ENCODE assay signal across 26 mouse cellular contexts in genomic region chr1:187645258-187645657, GRCm38 (mm10). TPM values are rescaled to one million over a fixed set of nuclear protein-coding genes. Genes with fewer than 3 reads are reported as not detected.
DNase-seq lines count a peak whose midpoint lies in the region; ATAC-seq and TF ChIP-seq lines count a peak whose summit lies in the region.
"Had no signal": no experiment of that assay in that cellular context is flagged by ENCODE, and none has a peak within 500 bp of the region (broad histone marks: within the 10 kb centered on the region; RNA-seq: fewer than 3 reads in every experiment).

No protein-coding gene starts in this region.

- peak overlapping the region; percentile 34; the same call in 1 of the 2 replicates for H3K4me3 ChIP-seq in gastrocnemius, adult 2 months
- H3K4me3 ChIP-seq in heart, embryonic 12.5 days, result no peak overlapping the region
- no peak overlapping the region for H3K4me3 ChIP-seq in heart, postnatal 0 days (ENCODE audit: low read depth, low read length)
- no peak overlapping the region for H3K4me3 ChIP-seq in heart, embryonic 11.5 days (ENCODE audit: low read depth, low read length)
- H3K4me3 ChIP-seq in intestine, postnatal 0 days (ENCODE audit: low read depth, low read length), result no peak overlapping the region
- H3K4me3 ChIP-seq: forebrain, embryonic 10.5 days; forebrain, embryonic 13.5 days; heart, embryonic 10.5 days; heart, embryonic 15.5 days; hindbrain, embryonic 12.5 days; hindbrain, embryonic 15.5 days had no signal

- peak overlapping the region; percentile 77 for H3K27ac ChIP-seq in gastrocnemius, adult 2 months
- H3K27ac ChIP-seq in heart, embryonic 12.5 days (ENCODE audit: poor library complexity, severe bottlenecking), result no peak overlapping the region
- H3K27ac ChIP-seq in heart, postnatal 0 days (ENCODE audit: low read depth), result no peak overlapping the region
- no peak overlapping the region for H3K27ac ChIP-seq in heart, embryonic 11.5 days (ENCODE audit: low read depth, low read length)
- H3K27ac ChIP-seq in intestine, postnatal 0 days (ENCODE audit: low read depth, low read length), result no peak overlapping the region
- H3K27ac ChIP-seq: forebrain, embryonic 10.5 days; forebrain, embryonic 13.5 days; heart, embryonic 10.5 days; heart, embryonic 15.5 days; hindbrain, embryonic 12.5 days; hindbrain, embryonic 15.5 days had no signal

- no peak overlapping the region for H3K9ac ChIP-seq in heart, embryonic 12.5 days
- H3K9ac ChIP-seq in heart, postnatal 0 days (replicated peaks; ENCODE audit: low read depth, low read length), result no peak overlapping the region
- H3K9ac ChIP-seq in heart, embryonic 11.5 days (ENCODE audit: low read depth, low read length), result no peak overlapping the region
- H3K9ac ChIP-seq in intestine, postnatal 0 days (ENCODE audit: low read depth, low read length), result no peak overlapping the region
- H3K9ac ChIP-seq: forebrain, embryonic 13.5 days; heart, embryonic 15.5 days; hindbrain, embryonic 12.5 days; hindbrain, embryonic 15.5 days had no signal

- no peak for ATAC-seq in heart, embryonic 12.5 days (ENCODE audit: insufficient number of reproducible peaks, low FRiP score)
- ATAC-seq in heart, postnatal 0 days (ENCODE audit: insufficient read depth, low read depth), result peak; percentile 24; the same call in 1 of the 2 replicates
- ATAC-seq in heart, embryonic 11.5 days (replicated peaks; ENCODE audit: insufficient number of reproducible peaks, low FRiP score, low TSS enrichment), result no peak
- ATAC-seq in intestine, postnatal 0 days, result no peak
- ATAC-seq: forebrain, embryonic 13.5 days; forebrain, embryonic 16.5 days; Patski had no signal

- TF ChIP-seq CTCF in gastrocnemius, adult 2 months (IDR thresholded peaks at IDR 0.05), result no peak
- TF ChIP-seq CTCF in heart, postnatal 0 days (IDR thresholded peaks at IDR 0.05; ENCODE audit: low read depth), result no peak
- TF ChIP-seq CTCF in intestine, postnatal 0 days (IDR thresholded peaks at IDR 0.05; ENCODE audit: low read depth), result no peak

- intact Hi-C loops in gastrocnemius, adult 2 months (cut with DNase I), result no loop called here
- intact Hi-C loops in gastrocnemius, postnatal 14 days (cut with DNase I; ENCODE audit: low total_unique reads), result no loop called here

- H3K4me1 ChIP-seq in heart, embryonic 12.5 days (replicated peaks), result peaks cover 6% of the 10 kb centered on the region
- H3K4me1 ChIP-seq in heart, postnatal 0 days (ENCODE audit: control insufficient read depth, insufficient read depth), result peaks cover 6% of the 10 kb centered on the region
- peaks cover 5% of the 10 kb centered on the region; the same call in 1 of the 2 replicates for H3K4me1 ChIP-seq in heart, embryonic 11.5 days (ENCODE audit: control insufficient read depth, insufficient read depth, low read length)
- no peaks in the 10 kb centered on the region for H3K4me1 ChIP-seq in intestine, postnatal 0 days (replicated peaks; ENCODE audit: control insufficient read depth, insufficient read depth, low read length)
- H3K4me1 ChIP-seq: forebrain, embryonic 10.5 days; hindbrain, embryonic 12.5 days had no signal

- no peak for TF ChIP-seq EP300 in heart, postnatal 0 days (IDR thresholded peaks at IDR 0.05; ENCODE audit: low read depth)

- 0 out of 2 replicates have a peak, but pooled peaks cover 5% of the 10 kb centered on the region for H3K36me3 ChIP-seq in heart, embryonic 12.5 days
- H3K36me3 ChIP-seq in heart, postnatal 0 days (replicated peaks; ENCODE audit: control insufficient read depth, insufficient read depth, low read length), result 0 out of 2 replicates have a peak, but pooled peaks cover 4% of the 10 kb centered on the region
- no peaks in the 10 kb centered on the region for H3K36me3 ChIP-seq in heart, embryonic 11.5 days (ENCODE audit: control insufficient read depth, insufficient read depth, low read length)
- H3K36me3 ChIP-seq in intestine, postnatal 0 days (ENCODE audit: control insufficient read depth, insufficient read depth), result no peaks in the 10 kb centered on the region
- H3K36me3 ChIP-seq: forebrain, embryonic 10.5 days; G1E; heart, embryonic 15.5 days; hindbrain, embryonic 12.5 days; hindbrain, embryonic 15.5 days had no signal

- no peaks in the 10 kb centered on the region; the same call in 1 of the 2 replicates for H3K9me3 ChIP-seq in heart, embryonic 12.5 days (replicated peaks)
- no peaks in the 10 kb centered on the region for H3K9me3 ChIP-seq in heart, postnatal 0 days (replicated peaks; ENCODE audit: control insufficient read depth, low read length)
- no peaks in the 10 kb centered on the region for H3K9me3 ChIP-seq in heart, embryonic 11.5 days (replicated peaks; ENCODE audit: control insufficient read depth, low read length)
- no peaks in the 10 kb centered on the region for H3K9me3 ChIP-seq in intestine, postnatal 0 days (ENCODE audit: control insufficient read depth)
- H3K9me3 ChIP-seq: forebrain, embryonic 10.5 days; forebrain, embryonic 13.5 days; heart, embryonic 10.5 days; heart, embryonic 15.5 days; hindbrain, embryonic 12.5 days; hindbrain, embryonic 15.5 days had no signal

- no peaks in the 10 kb centered on the region for H3K27me3 ChIP-seq in heart, embryonic 12.5 days (replicated peaks)
- no peaks in the 10 kb centered on the region for H3K27me3 ChIP-seq in heart, postnatal 0 days (ENCODE audit: control insufficient read depth, insufficient read depth, low read length)
- H3K27me3 ChIP-seq in heart, embryonic 11.5 days (ENCODE audit: control insufficient read depth, insufficient read depth, low read length), result no peaks in the 10 kb centered on the region
- no peaks in the 10 kb centered on the region for H3K27me3 ChIP-seq in intestine, postnatal 0 days (replicated peaks; ENCODE audit: control insufficient read depth, insufficient read depth, low read length)
- H3K27me3 ChIP-seq: CH12.LX; forebrain, embryonic 13.5 days; heart, embryonic 15.5 days; hindbrain, embryonic 12.5 days; hindbrain, embryonic 15.5 days; Patski had no signal

- DNase-seq in gastrocnemius, adult 2 months, result peak; percentile 72
- no peak for DNase-seq in gastrocnemius, postnatal 14 days
- DNase-seq in heart, adult 18-20 months, result peak; percentile 41 to 53
- DNase-seq in heart, postnatal 0 days (ENCODE audit: low spot score), result no peak
- DNase-seq in gastrocnemius, postnatal 25 days, result peak; percentile 53
- DNase-seq: adrenal gland, postnatal 10 days; adrenal gland, postnatal 36 days; B cell, adult 2 months; cerebellum, adult 18-20 months; cerebellum, adult 9-10 months; cerebellum, postnatal 14 days; kidney, adult 11 months; kidney, adult 9 months had no signal

- no peak overlapping the region for H3K4me2 ChIP-seq in heart, embryonic 12.5 days
- no peak overlapping the region for H3K4me2 ChIP-seq in heart, postnatal 0 days (ENCODE audit: low read depth, low read length)
- no peak overlapping the region for H3K4me2 ChIP-seq in heart, embryonic 11.5 days
- H3K4me2 ChIP-seq in intestine, postnatal 0 days (replicated peaks; ENCODE audit: low read depth), result no peak overlapping the region
- H3K4me2 ChIP-seq: forebrain, embryonic 13.5 days; heart, embryonic 15.5 days; hindbrain, embryonic 12.5 days; hindbrain, embryonic 15.5 days had no signal

- 82% methylated on average over 8 of the region's 8 CpGs for WGBS in heart, embryonic 12.5 days
- WGBS in heart, postnatal 0 days, result 70% methylated on average over 8 of the region's 8 CpGs
- WGBS in heart, embryonic 11.5 days (ENCODE audit: insufficient replicate concordance), result 79% methylated on average over 8 of the region's 8 CpGs
- 88% methylated on average over 8 of the region's 8 CpGs for WGBS in intestine, postnatal 0 days

RNA-seq across cellular contexts. Expression of gene Esrrg, which starts 36.7 kb away (rescaled TPM):
- total RNA-seq in gastrocnemius, adult 2 months (2021), result 10 to 100 TPM; 21.1 to 39.1 TPM
- 10 to 100 TPM; 10.5 to 16.2 TPM for total RNA-seq in gastrocnemius, postnatal 14 days (2021)
- 10 to 100 TPM; 45.3 to 57.9 TPM for total RNA-seq in heart, adult 18-20 months (2021)
- polyA plus RNA-seq in heart, embryonic 12.5 days (2016; fragmentation: Nextera tagmentation; extraction: Ambion mirVana), result 33.3 and 39.3 TPM in 2 replicates
- total RNA-seq in heart, postnatal 0 days (2014; rRNA removed; ENCODE audit: low replicate concordance), result 16.8 and 23.1 TPM in 2 replicates
- polyA plus RNA-seq in heart, postnatal 0 days (2015; fragmentation: Nextera tagmentation; extraction: Ambion mirVana), result 11.5 and 11.9 TPM in 2 replicates
- polyA plus RNA-seq in heart, embryonic 11.5 days (2014; fragmentation: Nextera tagmentation; extraction: Ambion mirVana), result 34.2 and 36.2 TPM in 2 replicates
- 10 to 100 TPM; 15.1 to 24.8 TPM for total RNA-seq in gastrocnemius, postnatal 25 days (2021)
- polyA plus RNA-seq in intestine, postnatal 0 days (2015; fragmentation: Nextera tagmentation; extraction: Ambion mirVana), result 0.89 and 1.2 TPM in 2 replicates
- total RNA-seq: CH12.LX had no signal
- polyA plus RNA-seq: G1E had no signal

Comparison
In these comparisons a context has a peak if more than half of its experiments do, and no peak if none do; other contexts are left out.
1. DNase-seq: peak in gastrocnemius, adult 2 months (single experiment), heart, adult 18-20 months (2 of 2) and gastrocnemius, postnatal 25 days (single experiment); none in gastrocnemius, postnatal 14 days (single experiment) and heart, postnatal 0 days (single experiment).